Mouse (Mus musculus) limb, embryonic 10.5 days (tissue): ENCODE data around the gene Chek1. TPM values are rescaled to one million over a fixed set of nuclear protein-coding genes. Genes with fewer than 3 reads are reported as not detected.
A peak's percentile ranks its signal among the peaks of the same experiment; 100 is the strongest.

Experiments
- DNase-seq: peaks from one replicate; pipeline ENCODE4 v3.0.0-alpha.2; 2017; ENCODE audit warnings: low spot score
- H3K27ac ChIP-seq: fragments of 300-500 bp; sonication (generic); 2 replicates; pipeline ENCODE4 v1.5.1; 2016; ENCODE audit warnings: mild to moderate bottlenecking
- H3K27me3 ChIP-seq: fragments of 300-500 bp; sonication (generic); 2 replicates; pipeline ENCODE4 v1.6.1; 2016; ENCODE audit warnings: low read depth, mild to moderate bottlenecking; ENCODE audit not compliant: poor library complexity, severe bottlenecking
- H3K36me3 ChIP-seq: fragments of 300-500 bp; sonication (generic); 2 replicates; pipeline ENCODE4 v1.6.1; 2016; ENCODE audit warnings: mild to moderate bottlenecking, moderate library complexity
- H3K4me1 ChIP-seq: fragments of 300-500 bp; sonication (generic); 2 replicates; pipeline ENCODE4 v1.6.1; 2016
- H3K4me3 ChIP-seq: fragments of 300-500 bp; sonication (generic); 2 replicates; pipeline ENCODE4 v1.5.1; 2016; ENCODE audit warnings: mild to moderate bottlenecking, moderate library complexity
- H3K9me3 ChIP-seq: fragments of 300-500 bp; sonication (generic); replicated peaks from 2 replicates; pipeline ENCODE4 v1.6.1; 2016; ENCODE audit warnings: mild to moderate bottlenecking
- WGBS: fragments of 180-500 bp; shearing (Covaris S2); methylation state at CpG from one replicate; pipeline ENCODE4 v1.1.7; 2016; 5-methylcytosine and 5-hydroxymethylcytosine counted together
- polyA plus RNA-seq: library from polyadenylated mRNA; unstranded; fragments of >200 nt; fragmentation: Nextera tagmentation; extraction: Ambion mirVana; gene quantifications from 2 replicates; pipeline ENCODE4 v1.2.1, GENCODE M21; 2016

Chek1 gene
- polyA plus RNA-seq: 55.4 and 64.2 TPM in 2 replicates

DNA sequence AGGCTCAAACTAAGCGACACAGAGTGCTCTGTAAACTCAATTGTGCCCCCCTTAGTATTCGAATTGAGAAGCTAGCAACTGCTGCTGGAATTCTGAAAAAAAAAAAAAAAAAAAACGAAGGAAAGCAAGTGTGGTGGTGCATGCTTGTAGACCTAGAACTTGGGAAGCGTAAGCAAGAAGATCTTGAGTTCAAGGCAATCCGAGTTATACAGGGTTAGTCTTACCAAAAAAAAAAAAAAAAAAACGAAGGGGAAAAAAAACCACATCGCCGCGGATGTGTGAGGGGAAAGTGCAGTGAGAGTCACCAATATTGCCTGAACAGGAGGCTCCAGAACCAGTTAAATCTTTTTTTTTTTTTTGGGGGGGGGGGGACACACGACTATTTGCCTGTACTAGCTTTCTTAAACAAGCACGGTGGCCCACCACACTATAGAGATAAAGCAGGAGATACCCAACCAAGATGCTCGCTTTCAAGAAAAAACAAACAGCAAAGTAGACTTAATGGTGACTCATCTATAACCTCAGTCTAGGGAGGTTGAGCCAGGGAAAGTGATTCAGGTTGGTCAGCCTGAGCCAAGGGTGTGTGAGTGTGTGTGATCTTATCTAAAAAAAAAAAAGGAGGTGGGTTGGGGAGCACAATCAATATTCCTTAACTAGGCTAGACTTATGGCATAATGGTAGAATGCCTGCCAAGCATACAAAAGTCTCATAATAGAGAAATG, at the start of gene Chek1:
TSS of gene Chek1 (minus strand) at position 32 of the 722 bp plus-strand sequence.
- H3K4me3 ChIP-seq: peak within 1 kb of the TSS; percentile 78
- DNase-seq: no peak

DNA sequence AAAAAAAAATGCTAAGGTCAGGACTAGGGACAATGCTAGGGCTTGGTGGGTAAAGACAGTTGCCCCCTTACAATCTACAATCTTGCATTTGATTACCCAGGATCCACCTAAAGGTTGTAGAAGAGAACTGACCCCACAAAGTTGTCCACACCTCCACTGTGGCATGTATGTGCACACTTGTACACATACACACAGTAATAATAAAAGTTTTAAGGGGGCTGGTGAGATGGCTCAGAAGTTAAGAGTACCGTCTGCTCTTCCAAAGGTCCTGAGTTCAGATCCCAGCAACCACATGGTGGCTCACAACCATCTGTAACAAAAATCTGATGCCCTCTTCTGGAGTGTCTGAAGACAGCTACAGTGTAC, 42.2 kb upstream of the Chek1 start:
- Histone ChIP-seq H3K4me3 (0 out of 2 replicates have a peak overlapping the region, but pooled peaks have one; percentile 93), H3K27ac (no peak overlapping the region; the same call in 1 of the 2 replicates)
- 86% methylated on average over 1 of the region's 1 CpGs for WGBS

More for the DNA sequence above, at the start of gene Chek1:
- 12% methylated on average over 12 of the region's 12 CpGs for WGBS
- no peaks in the 10 kb centered on the region for H3K27me3 ChIP-seq
- peaks cover 7% of the 10 kb centered on the region for H3K4me1 ChIP-seq
- H3K9me3 ChIP-seq: no peaks in the 10 kb centered on the region
- H3K36me3 ChIP-seq: peaks cover 52% of the 10 kb centered on the region
- peak within 1 kb of the TSS; percentile 95 for H3K27ac ChIP-seq

GRCm38 (mm10) chr9:36768156-36769047, 41.5 kb upstream of the Chek1 start:
- 15% methylated on average over 25 of the region's 25 CpGs for WGBS
- Histone ChIP-seq H3K4me3 (peak overlapping the region; percentile 93), H3K9me3 (no peaks in the 10 kb centered on the region), H3K4me1 (peaks cover 15% of the 10 kb centered on the region), H3K27ac (peak overlapping the region; percentile 88), H3K27me3 (no peaks in the 10 kb centered on the region), H3K36me3 (peaks cover 20% of the 10 kb centered on the region)
- DNase-seq: peak; percentile 64

More for the DNA sequence above, 42.2 kb upstream of the Chek1 start:
- Histone ChIP-seq H3K36me3 (peaks cover 14% of the 10 kb centered on the region), H3K4me1 (peaks cover 15% of the 10 kb centered on the region), H3K9me3 (no peaks in the 10 kb centered on the region), H3K27me3 (no peaks in the 10 kb centered on the region)
- DNase-seq: no peak

GRCm38 (mm10) chr9:36767203-36768143, 40.6 kb upstream of the Chek1 start, which contains the start of gene Stt3a:
Stt3a (minus strand) TSS chr9:36767679.
- WGBS: under 1% methylated on average over 60 of the region's 60 CpGs
- peak within 1 kb of the TSS; percentile 93 for H3K4me3 ChIP-seq
- H3K27ac ChIP-seq: peak within 1 kb of the TSS; percentile 88
- H3K36me3 ChIP-seq: peaks cover 29% of the 10 kb centered on the region
- H3K27me3 ChIP-seq: no peaks in the 10 kb centered on the region
- H3K9me3 ChIP-seq: no peaks in the 10 kb centered on the region
- DNase-seq: peak; percentile 94
- H3K4me1 ChIP-seq: peaks cover 15% of the 10 kb centered on the region

DNA sequence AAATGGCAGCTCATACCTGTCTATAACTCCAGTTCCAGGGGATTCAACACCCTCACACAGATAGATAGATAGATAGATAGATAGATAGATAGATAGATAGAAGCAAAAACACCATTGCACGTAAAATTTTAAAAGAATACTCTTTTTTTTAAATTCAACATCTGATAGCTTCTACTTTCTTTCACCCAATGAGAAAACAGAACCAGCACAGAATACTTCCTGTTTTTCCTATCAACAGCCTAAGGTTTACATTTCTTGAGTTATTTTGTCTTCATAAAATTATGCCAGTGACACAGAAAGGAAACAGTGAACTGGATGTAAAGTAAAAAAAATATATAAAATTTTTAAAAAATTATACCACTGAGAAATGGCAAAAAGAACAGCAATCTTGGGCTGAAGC, 37.5 kb upstream of the Chek1 start:
- H3K4me3 ChIP-seq: no peak overlapping the region
- H3K27ac ChIP-seq: no peak overlapping the region
- peaks cover 56% of the 10 kb centered on the region for H3K36me3 ChIP-seq
- WGBS: 92% methylated on average over 1 of the region's 1 CpGs
- H3K27me3 ChIP-seq: no peaks in the 10 kb centered on the region
- H3K9me3 ChIP-seq: no peaks in the 10 kb centered on the region
- DNase-seq: no peak
- peaks cover 15% of the 10 kb centered on the region for H3K4me1 ChIP-seq

GRCm38 (mm10) chr9:36726131-36727033, 483 bp downstream of the Chek1 start:
- Histone ChIP-seq H3K27ac (peak overlapping the region; percentile 95), H3K4me1 (peaks cover 7% of the 10 kb centered on the region), H3K36me3 (peaks cover 52% of the 10 kb centered on the region), H3K27me3 (no peaks in the 10 kb centered on the region), H3K9me3 (no peaks in the 10 kb centered on the region), H3K4me3 (peak overlapping the region; percentile 78)
- peak; percentile 98 for DNase-seq
- WGBS: under 1% methylated on average over 48 of the region's 53 CpGs

DNA sequence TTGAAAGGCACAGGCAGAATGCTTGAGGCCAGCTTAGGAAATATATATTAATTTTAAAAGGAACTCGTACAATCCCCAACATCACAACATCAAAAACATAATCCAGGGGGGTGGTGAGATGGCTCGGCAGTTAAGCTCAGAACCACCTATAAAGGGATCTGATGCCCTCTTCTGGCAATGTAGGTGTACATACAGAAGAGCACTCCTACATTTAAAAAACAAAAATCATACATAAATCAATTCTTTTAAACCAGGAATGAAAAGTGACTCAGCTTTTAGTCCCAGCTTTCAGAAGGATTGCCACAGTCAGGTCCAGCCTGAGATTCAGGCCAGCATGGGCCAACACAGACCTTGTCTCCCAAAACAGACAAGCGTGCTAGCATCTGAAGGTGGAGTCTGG, 10.2 kb downstream of the Chek1 start:
- no peak for DNase-seq
- Histone ChIP-seq H3K4me3 (no peak overlapping the region), H3K27ac (no peak overlapping the region), H3K4me1 (no peaks in the 10 kb centered on the region), H3K36me3 (peaks cover 94% of the 10 kb centered on the region), H3K27me3 (no peaks in the 10 kb centered on the region), H3K9me3 (no peaks in the 10 kb centered on the region)
- WGBS: 87% methylated on average over 3 of the region's 3 CpGs

DNA sequence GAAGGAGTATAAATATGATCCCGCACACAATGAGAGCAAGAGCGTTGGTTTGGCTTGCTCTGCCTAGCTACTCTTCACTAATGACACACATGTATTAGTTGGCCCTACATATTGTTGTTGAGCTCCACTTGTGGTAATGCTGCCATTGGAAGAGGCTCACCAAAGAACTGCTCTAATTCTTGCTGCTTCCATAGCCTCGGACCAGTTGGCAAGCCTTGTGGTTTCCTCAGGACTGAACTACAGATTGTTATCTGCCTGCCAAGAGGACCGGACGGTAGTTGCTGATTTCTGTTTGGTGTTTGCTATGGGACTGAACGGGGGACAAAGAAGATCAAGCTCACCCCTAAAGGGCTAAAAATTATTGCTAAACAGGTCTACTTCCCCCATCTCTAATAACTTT, 19.6 kb downstream of the Chek1 start:
- peaks cover 54% of the 10 kb centered on the region for H3K36me3 ChIP-seq
- no peaks in the 10 kb centered on the region for H3K4me1 ChIP-seq
- DNase-seq: no peak
- no peak overlapping the region for H3K4me3 ChIP-seq
- H3K27ac ChIP-seq: no peak overlapping the region
- H3K27me3 ChIP-seq: no peaks in the 10 kb centered on the region
- H3K9me3 ChIP-seq: no peaks in the 10 kb centered on the region
- WGBS: 91% methylated on average over 6 of the region's 6 CpGs

- Histone ChIP-seq H3K4me3 (no peak overlapping the region), H3K36me3 (peaks cover 40% of the 10 kb centered on the region), H3K4me1 (no peaks in the 10 kb centered on the region), H3K9me3 (no peaks in the 10 kb centered on the region), H3K27me3 (no peaks in the 10 kb centered on the region), H3K27ac (no peak overlapping the region)
- DNase-seq: no peak
- 85% methylated on average over 3 of the region's 3 CpGs for WGBS
Measured at GRCm38 (mm10) chr9:36705923-36706322, 20.9 kb downstream of the Chek1 start.

DNA sequence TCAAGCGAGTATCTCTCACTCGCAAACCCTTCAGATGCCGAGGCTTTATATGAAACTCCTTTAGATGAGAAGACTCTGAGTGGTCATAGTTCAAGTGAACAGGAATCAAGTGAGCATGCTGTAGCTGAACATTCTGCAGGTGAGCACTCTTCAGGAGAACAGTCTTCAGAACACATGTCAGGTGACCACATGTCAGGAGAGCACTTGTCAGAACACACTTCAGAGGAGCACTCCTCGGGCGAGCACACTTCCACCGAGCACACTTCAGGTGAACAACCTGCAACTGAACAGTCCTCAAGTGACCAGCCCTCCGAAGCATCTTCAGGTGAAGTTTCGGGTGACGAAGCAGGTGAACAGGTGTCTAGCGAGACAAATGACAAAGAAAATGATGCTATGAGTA, 32.6 kb downstream of the Chek1 start:
- Histone ChIP-seq H3K4me1 (no peaks in the 10 kb centered on the region), H3K27me3 (no peaks in the 10 kb centered on the region), H3K9me3 (no peaks in the 10 kb centered on the region), H3K36me3 (no peaks in the 10 kb centered on the region), H3K4me3 (no peak overlapping the region), H3K27ac (no peak overlapping the region)
- 95% methylated on average over 10 of the region's 10 CpGs for WGBS
- no peak for DNase-seq

GRCm38 (mm10) chr9:36692920-36693319, 33.9 kb downstream of the Chek1 start, which contains the start of gene Acrv1:
Acrv1 (plus strand) TSS chr9:36693220.
- no peaks in the 10 kb centered on the region for H3K36me3 ChIP-seq
- H3K27me3 ChIP-seq: no peaks in the 10 kb centered on the region
- WGBS: 84% methylated on average over 1 of the region's 1 CpGs
- no peak within 1 kb of the TSS for H3K4me3 ChIP-seq
- H3K9me3 ChIP-seq: no peaks in the 10 kb centered on the region
- H3K27ac ChIP-seq: no peak within 1 kb of the TSS
- no peaks in the 10 kb centered on the region for H3K4me1 ChIP-seq
- no peak for DNase-seq
